Mouse (Mus musculus): Measurements from ENCODE around the gene Ldhc. TPM values are rescaled to one million over a fixed set of nuclear protein-coding genes. Genes with fewer than 3 reads are reported as not detected.

Gene Ldhc
- total RNA-seq, 1 experiment from 2014 or later, result 13.0 TPM

DNA sequence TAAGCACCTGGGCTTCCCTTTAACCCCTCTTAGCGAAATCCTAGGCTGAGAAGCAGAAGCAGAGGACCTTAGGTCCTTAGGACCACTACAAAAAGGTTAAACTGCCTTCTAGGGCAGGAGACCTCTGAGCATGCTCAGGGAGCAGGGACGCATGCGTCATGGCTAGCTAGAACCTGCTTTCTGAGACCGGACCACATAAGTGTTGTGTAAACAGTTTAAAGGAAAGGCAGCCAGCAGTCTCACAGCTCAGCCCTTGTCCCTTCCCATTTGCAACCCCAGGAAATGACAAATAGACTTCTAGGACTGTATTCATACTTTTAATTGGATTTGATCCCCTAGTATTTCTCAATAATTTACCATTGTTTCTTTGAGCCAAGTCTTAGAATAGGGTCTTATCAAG lies 20.7 kb upstream of the Ldhc start:
- no peak for ATAC-seq (replicated peaks; ENCODE audit: insufficient number of reproducible peaks, low FRiP score, low TSS enrichment, poor library complexity, severe bottlenecking)

DNA sequence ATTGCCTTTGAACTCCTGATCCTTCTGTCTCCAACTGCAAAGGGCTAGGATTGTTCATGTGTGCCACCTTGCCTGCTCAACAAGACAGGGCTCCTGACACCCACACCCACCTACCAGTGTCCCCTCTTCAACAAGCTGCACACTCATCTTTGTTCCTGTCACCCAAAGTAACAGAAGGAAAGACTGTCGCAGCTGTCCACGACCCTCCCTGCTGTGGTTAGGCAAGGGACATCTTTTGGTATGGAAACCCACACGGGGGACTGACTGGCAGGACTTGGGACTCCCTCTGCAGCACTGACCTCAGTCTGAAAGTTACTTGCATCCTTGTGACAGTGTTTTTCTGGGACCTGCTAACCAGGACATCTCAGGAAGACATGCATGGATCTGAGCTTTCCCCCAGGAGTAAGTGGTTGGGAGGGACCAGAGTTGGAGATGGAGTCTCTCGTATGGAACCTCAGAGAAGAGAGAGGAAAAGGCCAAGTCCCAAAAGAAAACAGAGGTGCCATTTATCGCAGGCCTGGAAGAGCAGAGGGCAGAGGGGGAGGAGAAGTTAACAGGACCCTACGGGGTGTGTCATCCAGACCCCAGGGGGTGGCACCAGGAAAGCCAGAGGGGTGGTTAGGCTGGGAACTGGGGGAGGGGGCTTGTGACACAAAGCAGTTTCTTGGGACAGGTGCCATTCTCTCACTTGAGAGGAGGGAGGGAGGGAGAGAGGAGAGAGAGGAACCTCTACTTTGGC lies 20.0 kb upstream of the Ldhc start, which contains the start of gene Ldha:
Gene Ldha (plus strand): TSS at position 689 of the 739 bp plus-strand sequence.
- no peak for ATAC-seq (replicated peaks; ENCODE audit: insufficient number of reproducible peaks, low FRiP score, low TSS enrichment, poor library complexity, severe bottlenecking)

DNA sequence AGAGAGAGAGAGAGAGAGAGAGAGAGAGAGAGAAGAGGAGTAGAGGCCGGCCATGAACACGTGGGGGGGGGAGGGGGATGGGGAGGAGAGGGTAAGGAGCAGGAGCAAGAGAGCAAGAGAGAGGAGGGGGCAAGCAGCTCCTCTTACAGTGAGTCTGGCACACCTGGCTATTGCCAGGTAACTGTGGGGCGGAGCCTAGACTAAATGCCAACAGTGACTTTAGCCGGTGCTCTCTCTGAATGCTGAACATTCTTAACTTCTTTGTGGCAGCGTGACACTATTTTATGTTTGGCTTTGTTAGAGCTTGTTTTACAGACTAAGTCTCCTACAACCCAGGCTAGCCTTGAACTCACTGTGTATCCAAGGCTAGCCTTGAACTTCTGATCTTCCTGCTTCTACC lies 18.7 kb upstream of the Ldhc start:
- ATAC-seq (replicated peaks; ENCODE audit: insufficient number of reproducible peaks, low FRiP score, low TSS enrichment, poor library complexity, severe bottlenecking), result no peak

DNA sequence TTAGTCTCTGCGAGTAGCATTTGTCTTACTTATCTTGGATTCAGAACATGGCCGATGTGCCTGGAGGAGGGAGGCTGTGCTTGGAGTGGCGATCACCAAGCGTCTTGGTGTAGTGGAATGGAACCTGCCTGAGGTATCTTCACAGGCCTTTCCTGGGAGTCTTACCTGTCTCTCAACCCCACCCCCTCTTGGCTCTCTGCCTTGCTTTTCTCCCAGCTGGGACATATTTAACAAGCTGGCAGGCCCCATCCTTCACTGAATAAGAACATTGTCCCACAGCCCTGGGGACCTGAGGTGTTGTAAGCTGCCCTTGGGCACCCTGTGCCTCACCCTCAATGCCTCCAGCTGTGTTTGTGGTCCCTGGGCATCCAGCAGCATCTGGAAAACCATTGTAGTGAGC lies 17.4 kb upstream of the Ldhc start:
- ATAC-seq (replicated peaks; ENCODE audit: insufficient number of reproducible peaks, low FRiP score, low TSS enrichment, poor library complexity, severe bottlenecking), result no peak

DNA sequence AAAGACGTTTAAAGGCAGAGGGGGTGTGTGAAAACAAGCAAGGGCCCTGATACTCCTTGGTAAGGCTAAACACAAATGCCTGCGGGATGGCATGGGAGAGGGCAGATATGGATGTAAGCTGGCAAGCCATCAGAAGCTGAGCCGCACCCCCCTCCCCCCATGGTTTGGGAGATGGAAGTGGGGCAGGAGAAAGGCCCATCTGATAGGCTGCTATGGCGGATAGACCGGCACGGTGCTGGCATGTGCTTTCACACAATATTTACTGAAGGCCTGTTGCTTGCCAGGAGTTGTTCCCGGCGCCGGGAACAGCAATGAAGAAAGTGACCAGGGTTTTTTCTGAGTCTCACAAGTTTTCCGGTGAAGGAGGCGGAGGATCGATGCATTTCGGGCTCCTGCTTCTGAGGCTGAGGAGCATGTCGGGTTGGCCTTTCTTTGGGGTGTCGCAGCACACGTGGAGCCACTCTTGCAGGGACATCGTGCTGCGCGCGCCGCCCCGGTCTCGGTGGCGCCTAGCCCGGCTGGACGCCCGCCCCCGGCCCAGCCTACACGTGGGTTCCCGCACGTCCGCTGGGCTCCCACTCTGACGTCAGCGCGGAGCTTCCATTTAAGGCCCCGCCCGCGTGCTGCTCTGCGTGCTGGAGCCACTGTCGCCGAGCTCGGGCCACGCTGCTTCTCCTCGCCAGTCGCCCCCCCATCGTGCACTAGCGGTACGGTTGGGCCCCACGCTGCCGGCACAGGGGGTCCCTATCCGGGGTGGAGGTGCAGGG lies 15.6 kb upstream of the Ldhc start:
- ATAC-seq (replicated peaks; ENCODE audit: insufficient number of reproducible peaks, low FRiP score, low TSS enrichment, poor library complexity, severe bottlenecking), result peak; percentile 81

DNA sequence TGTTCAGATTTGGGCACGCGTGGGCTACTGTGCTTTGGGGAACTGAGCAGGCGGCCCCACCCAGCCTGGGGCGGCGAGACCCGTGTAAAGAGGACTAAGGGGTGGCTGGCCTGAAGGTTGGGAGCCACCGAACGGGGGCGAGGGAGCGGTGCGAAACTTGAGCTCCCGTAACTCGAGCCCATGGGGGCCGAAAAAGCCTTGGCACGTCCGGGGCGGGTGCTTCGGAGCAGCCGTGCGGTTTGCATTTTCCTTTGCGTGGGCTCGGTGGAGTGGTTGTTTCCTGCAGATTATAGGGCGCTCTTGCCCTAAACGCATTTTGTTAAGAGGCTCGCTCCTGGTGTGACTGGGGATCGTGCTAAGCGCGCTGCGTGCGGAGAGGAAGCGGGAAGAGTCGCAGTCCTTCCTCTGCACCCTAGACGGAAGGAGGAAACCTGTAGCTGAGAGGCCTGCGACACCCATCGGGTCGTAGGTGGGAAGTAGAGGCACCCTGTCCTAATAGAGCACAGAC lies 15.0 kb upstream of the Ldhc start:
- peak; percentile 32 for ATAC-seq (replicated peaks; ENCODE audit: insufficient number of reproducible peaks, low FRiP score, low TSS enrichment, poor library complexity, severe bottlenecking)

DNA sequence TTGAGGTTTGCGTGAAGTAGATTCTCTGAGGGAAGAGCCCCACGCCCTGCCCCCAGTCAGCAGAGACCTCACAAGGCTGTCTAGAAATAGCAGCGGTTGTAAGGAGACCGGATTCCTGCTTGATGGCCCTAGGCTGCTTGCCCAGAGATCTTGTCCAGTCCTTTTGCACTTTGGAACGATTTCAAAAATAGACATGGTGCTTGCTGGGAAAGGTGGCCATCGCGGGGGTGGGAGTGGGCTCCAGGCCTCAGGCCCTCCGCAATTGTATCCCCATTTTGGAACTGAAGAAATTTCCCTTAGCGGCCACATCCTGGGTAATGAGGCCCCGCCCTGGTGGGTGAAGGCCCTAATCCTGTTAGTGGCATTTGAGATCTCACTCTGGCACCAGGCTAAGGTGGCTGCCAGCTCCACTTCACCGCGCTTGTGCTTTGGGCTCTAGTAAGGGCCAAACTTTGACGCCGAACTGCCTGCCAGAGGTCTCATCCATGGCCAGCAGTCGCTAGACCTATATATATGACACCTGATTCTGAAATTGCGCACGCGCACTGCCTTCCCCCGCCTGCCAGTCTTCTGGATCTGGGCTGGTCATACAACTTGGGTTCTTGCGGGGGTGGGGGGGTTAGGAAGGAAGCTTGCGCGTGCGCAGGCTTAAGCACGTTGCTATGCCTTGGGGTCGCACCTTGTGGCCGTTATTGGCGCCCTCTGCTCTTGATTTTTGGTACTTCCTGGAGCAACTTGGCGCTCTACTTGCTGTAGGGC lies 14.3 kb upstream of the Ldhc start:
- ATAC-seq (replicated peaks; ENCODE audit: insufficient number of reproducible peaks, low FRiP score, low TSS enrichment, poor library complexity, severe bottlenecking), result peak; percentile 29; the same call in 1 of the 2 replicates

DNA sequence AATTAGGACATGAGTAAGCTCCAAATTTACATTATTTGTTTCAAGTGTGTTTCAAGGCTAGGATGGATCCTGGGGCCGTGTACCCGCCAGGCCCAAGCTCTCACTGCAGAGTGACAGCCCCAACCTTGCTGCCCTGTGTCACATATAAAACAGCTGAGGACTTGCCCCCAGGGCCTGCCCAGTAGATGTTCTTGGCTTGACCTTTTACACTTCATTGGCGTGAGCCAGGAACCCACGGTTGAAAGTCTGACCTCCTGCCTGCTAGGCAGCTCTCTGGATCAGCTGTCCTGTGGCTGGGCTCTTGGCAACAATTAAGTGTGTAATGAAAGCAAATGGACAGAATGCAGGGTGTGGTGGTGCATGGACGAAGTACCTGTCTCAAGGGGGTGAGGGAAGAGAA lies 11.7 kb upstream of the Ldhc start:
- ATAC-seq (replicated peaks; ENCODE audit: insufficient number of reproducible peaks, low FRiP score, low TSS enrichment, poor library complexity, severe bottlenecking), result no peak

DNA sequence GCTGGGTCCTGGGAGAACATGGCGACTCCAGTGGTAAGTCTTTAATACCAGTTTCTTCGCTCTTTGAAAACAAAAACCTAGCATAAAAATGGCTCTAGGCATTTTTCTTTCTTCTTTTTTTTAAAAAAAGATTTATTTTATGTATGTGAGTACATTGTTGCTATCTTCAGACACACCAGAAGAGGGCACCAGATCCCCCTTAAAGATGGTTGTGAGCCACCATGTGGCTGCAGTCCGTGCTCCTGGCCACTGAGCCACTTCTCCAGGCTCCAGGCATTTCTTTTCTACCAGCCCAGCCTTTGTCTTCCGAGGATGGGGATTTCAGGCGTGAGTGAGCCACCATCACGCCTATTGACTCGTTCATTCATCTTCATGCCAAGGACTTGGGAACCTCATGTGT lies 10.0 kb upstream of the Ldhc start:
- no peak for ATAC-seq (replicated peaks; ENCODE audit: insufficient number of reproducible peaks, low FRiP score, low TSS enrichment, poor library complexity, severe bottlenecking)

DNA sequence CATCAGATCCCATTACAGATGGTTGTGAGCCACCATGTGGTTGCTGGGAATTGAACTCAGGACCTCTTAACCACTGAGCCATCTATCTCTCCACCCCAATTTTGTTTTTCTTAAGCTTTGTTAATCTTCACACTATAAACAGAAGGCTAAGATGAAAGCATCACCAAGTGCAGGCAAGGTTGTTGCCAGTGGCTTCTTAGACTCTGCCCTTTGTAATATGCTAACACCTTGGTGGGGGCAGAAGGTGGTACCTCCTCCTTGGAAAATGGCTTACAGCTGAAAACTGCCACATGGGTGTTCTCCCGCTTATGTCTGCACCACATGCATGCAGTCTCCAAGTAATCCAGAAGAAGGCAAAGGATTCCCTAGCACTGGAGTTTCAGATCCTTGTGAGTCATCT lies 8.3 kb upstream of the Ldhc start:
- no peak for ATAC-seq (replicated peaks; ENCODE audit: insufficient number of reproducible peaks, low FRiP score, low TSS enrichment, poor library complexity, severe bottlenecking)

DNA sequence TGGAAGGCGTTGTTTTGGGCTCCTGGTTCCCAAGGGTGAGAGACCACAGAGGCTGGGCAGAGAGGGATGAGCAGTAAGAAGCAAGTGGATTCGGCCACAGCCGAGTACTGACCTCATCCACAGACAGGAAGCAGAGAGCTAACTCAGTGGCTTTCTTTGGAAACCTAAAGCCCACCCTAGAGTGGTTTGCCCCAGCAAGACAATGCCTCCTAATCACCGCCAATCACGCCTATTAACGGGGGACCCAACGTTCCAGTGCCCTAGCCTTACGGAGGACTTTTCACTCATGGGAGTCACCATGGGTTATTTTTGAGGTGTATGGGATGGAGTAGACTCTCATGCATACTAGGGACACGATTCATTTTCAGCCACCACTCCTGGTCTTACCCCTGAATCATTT lies 7.6 kb upstream of the Ldhc start:
- no peak for ATAC-seq (replicated peaks; ENCODE audit: insufficient number of reproducible peaks, low FRiP score, low TSS enrichment, poor library complexity, severe bottlenecking)

DNA sequence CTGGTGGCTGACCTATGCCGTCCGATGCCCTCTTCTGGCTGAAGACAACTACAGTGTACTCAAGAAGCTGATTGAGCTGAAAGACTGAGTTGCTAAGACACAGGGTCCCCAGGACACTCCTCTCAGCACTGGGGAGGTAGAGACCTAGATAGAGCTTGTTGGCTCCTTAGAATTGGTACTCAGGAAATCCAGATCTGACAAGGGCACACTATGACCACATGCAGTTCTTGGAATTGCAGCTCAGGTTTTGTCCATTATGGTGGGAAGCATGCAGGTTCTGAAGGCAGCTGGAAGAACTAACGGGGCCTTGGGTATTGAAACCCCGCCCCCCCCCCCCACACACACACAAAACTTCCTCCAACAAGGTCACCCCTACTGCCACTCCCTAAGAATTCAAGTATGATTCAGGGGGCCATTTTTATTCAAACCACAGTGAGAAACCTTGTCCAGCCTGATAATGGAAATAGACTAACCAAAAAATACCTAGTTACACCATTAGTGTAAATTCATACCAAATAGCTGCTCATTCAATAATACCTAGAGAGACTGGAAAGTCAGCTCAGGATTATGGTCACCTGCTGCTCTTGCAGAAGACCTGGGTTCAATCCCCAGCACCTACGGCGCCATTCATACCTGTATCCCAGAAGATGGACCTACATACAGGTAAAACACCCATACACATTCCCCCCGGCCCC lies 5.0 kb upstream of the Ldhc start:
- no peak for ATAC-seq (replicated peaks; ENCODE audit: insufficient number of reproducible peaks, low FRiP score, low TSS enrichment, poor library complexity, severe bottlenecking)

DNA sequence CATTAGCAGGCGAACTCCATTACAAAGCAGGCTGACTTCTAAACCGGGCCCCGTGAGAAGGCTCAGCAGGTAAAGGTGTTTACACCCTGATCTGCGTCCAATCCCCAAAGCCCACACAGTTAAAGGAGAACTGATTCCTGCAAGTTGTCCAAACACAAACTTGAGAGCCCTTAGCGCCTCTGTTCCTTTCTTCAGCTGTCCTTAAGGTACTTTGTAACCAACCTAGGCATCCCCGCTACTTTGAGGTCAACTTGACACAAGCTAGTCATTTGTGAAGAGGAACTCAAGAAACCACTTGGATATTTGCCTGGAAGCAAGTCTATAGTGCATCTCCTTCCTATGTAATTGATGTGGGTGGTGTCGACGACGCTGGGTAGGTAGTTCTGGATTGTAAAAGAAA lies 3.6 kb upstream of the Ldhc start:
- no peak for ATAC-seq (replicated peaks; ENCODE audit: insufficient number of reproducible peaks, low FRiP score, low TSS enrichment, poor library complexity, severe bottlenecking)

DNA sequence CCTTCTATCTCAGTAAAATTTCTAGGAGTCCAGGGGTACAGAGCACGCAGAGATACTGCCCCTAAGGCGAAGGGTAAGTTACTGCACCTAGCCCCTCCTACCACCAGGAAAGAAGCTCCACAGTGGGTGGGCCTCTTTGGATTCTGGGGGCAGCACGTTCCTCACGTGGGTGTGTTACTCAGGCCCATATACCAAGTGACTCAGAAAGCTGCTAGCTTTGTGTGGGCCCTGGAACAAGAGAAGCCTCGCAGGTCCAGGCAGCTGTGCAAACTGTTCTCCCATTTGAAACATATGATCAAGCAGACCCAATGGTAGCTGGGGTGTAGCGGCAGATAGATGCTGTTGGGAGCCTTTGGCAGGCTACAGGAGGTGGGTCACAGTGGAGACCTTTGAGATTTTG lies 2.0 kb upstream of the Ldhc start:
- ATAC-seq (replicated peaks; ENCODE audit: insufficient number of reproducible peaks, low FRiP score, low TSS enrichment, poor library complexity, severe bottlenecking), result no peak

DNA sequence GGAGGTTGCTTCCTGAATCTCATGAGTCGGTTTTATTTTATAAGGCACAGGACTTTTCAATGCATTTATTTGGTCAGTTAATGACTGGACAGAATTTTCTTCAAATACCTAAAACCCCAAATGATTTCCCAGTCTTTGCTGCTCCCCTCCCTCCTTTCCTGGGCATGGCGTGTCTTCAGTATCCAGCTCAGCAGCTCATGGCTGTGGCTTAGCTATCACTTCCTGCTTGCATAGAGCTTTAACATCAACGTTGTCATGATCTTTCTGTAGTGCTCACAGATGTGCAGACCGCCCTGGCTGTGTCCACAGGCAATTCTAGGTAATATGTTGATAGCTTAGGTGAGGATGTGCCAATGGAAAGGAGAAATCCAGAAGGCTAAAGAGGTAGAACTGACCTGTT lies 11.0 kb downstream of the Ldhc start:
- no peak for ATAC-seq (replicated peaks; ENCODE audit: insufficient number of reproducible peaks, low FRiP score, low TSS enrichment, poor library complexity, severe bottlenecking)

DNA sequence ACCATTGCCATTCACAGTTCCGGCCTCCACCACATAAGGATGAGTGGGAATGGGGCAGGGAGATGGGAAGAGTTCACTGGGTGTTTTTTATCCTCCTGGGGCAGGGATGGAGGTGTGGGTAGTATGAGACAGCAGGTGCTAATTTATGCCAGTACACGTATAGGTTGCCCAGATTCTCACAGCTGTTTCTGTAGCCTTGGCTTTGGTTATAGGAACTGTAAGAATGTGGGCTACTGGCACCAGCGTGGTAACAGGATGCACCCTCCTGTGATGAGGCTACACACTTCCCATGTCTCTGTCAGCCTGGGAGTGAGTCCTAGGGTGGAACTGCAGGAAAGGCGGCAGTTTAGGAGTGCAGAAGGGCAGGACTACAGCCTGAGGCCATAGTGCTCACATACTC lies 15.8 kb downstream of the Ldhc start:
- no peak for ATAC-seq (replicated peaks; ENCODE audit: insufficient number of reproducible peaks, low FRiP score, low TSS enrichment, poor library complexity, severe bottlenecking)

DNA sequence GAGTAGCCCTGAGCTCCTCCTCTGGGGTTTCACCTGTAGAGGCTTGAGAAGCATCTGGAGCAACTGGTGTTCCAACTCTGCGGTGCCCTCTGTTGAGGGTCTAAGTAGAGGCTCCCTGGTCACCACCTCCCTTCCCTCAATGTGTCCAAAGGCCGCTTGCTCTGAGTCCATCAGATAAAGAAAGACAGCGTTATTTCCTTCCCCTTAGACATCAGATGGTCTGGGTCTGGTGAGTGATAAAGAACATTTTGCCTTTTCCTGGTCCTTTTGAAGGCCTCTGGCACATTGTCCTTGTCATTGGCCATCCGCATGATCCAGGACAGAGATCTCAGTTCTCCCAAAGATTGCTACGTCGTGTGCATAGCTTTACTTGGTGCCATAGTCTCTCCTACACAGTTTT lies 16.3 kb downstream of the Ldhc start:
- no peak for ATAC-seq (replicated peaks; ENCODE audit: insufficient number of reproducible peaks, low FRiP score, low TSS enrichment, poor library complexity, severe bottlenecking)

DNA sequence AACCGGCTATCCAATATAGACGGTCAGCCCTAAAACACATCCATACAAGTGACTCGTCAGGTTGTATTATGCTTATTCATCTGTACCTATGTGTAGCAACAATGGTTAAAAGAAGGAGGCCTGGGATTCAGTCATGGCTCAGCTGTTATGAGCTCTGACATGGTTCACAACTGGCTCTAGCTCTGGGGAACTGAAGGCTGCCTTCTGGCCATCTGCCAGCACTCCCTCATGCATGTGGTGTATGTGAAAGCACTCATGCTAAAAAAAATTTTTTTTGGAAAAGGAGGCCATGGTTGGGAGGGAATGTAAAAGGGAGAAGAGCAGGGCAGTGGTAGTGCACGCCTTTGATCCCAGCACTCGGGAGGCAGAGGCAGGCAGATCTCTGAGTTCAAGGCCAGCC lies 18.8 kb downstream of the Ldhc start:
- ATAC-seq (replicated peaks; ENCODE audit: insufficient number of reproducible peaks, low FRiP score, low TSS enrichment, poor library complexity, severe bottlenecking), result no peak

DNA sequence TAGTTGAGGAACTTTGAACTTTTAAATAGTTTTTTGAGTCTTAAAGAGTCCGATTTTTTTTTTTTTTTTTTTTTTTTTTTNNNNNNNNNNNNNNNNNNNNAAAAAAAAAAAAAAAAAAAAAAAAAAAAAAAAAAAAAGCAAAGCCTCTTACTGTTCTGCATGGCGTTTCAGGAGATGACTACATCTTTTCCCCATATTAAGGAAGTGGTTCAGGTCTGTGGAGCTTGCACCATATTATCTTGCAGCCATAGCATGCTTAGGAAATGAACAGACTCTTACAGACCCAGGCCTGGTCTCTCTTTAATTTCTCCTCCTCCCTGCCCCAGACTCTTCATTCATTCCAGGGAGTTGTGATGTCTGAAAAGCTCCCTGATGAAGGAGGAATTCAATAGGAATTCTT lies 20.0 kb downstream of the Ldhc start:
- ATAC-seq (replicated peaks; ENCODE audit: insufficient number of reproducible peaks, low FRiP score, low TSS enrichment, poor library complexity, severe bottlenecking), result no peak

Data from monocyte, adult 5-6 weeks (primary cell).